Mouse (Mus musculus): ENCODE data around the gene Shroom3. TPM values are rescaled to one million over a fixed set of nuclear protein-coding genes. Genes with fewer than 3 reads are reported as not detected.
"Not testable (repeated sequence)": the region's sequence is repeated elsewhere in the genome, so short reads cannot be mapped to it uniquely, and the experiment has no call there.

The Shroom3 gene
- polyA plus RNA-seq, 1 experiment from 2014 or later, result 2.1 TPM

GRCm38 (mm10) chr5:92905594-92906008 lies 222.4 kb downstream of the Shroom3 start:
- no peak overlapping the region for H3K4me2 ChIP-seq
- H3K27ac ChIP-seq, result peak overlapping the region; percentile 1; the same call in 1 of the 2 replicates
- WGBS, result 17% methylated on average over 8 of the region's 8 CpGs

GRCm38 (mm10) chr5:92908227-92908626 lies 225.0 kb downstream of the Shroom3 start:
- H3K4me1 ChIP-seq, result peaks cover 14% of the 10 kb centered on the region
- H3K9ac ChIP-seq, result no peak overlapping the region

More at GRCm38 (mm10) chr5:92905594-92906008, 222.4 kb downstream of the Shroom3 start:
- Histone ChIP-seq H3K36me3 (peaks cover 6% of the 10 kb centered on the region; the same call in 1 of the 2 replicates), H3K27me3 (no peaks in the 10 kb centered on the region), H3K9ac (no peak overlapping the region; the same call in 1 of the 2 replicates), H3K4me1 (peaks cover 14% of the 10 kb centered on the region), H3K9me3 (peaks cover 8% of the 10 kb centered on the region), H3K4me3 (no peak overlapping the region)
- ATAC-seq (ENCODE audit: insufficient number of reproducible peaks, insufficient read depth, low FRiP score, low TSS enrichment, low read depth), result peak; percentile 67; the same call in 1 of the 2 replicates

GRCm38 (mm10) chr5:92910838-92911237 lies 227.6 kb downstream of the Shroom3 start:
- no peak overlapping the region for H3K9ac ChIP-seq
- ATAC-seq (ENCODE audit: insufficient number of reproducible peaks, insufficient read depth, low FRiP score, low TSS enrichment, low read depth), result no peak
- H3K4me1 ChIP-seq, result peaks cover 13% of the 10 kb centered on the region
- H3K27ac ChIP-seq, result no peak overlapping the region
- H3K36me3 ChIP-seq, result peaks cover 6% of the 10 kb centered on the region; the same call in 1 of the 2 replicates
- H3K4me2 ChIP-seq, result no peak overlapping the region
- H3K27me3 ChIP-seq, result no peaks in the 10 kb centered on the region
- no peak overlapping the region for H3K4me3 ChIP-seq
- 89% methylated on average over 3 of the region's 3 CpGs for WGBS
- peaks cover 8% of the 10 kb centered on the region for H3K9me3 ChIP-seq

More at GRCm38 (mm10) chr5:92908227-92908626, 225.0 kb downstream of the Shroom3 start:
- no peak for ATAC-seq (ENCODE audit: insufficient number of reproducible peaks, insufficient read depth, low FRiP score, low TSS enrichment, low read depth)
- 87% methylated on average over 4 of the region's 4 CpGs for WGBS
- H3K27ac ChIP-seq, result no peak overlapping the region
- no peak overlapping the region for H3K4me2 ChIP-seq
- peaks cover 8% of the 10 kb centered on the region for H3K9me3 ChIP-seq
- no peak overlapping the region for H3K4me3 ChIP-seq
- H3K36me3 ChIP-seq, result peaks cover 6% of the 10 kb centered on the region; the same call in 1 of the 2 replicates
- no peaks in the 10 kb centered on the region for H3K27me3 ChIP-seq

GRCm38 (mm10) chr5:92915421-92915820 lies 232.2 kb downstream of the Shroom3 start:
- no peak overlapping the region for H3K27ac ChIP-seq
- no peak for ATAC-seq (ENCODE audit: insufficient number of reproducible peaks, insufficient read depth, low FRiP score, low TSS enrichment, low read depth)
- no peak overlapping the region for H3K4me2 ChIP-seq
- no peak overlapping the region for H3K4me3 ChIP-seq
- no peaks in the 10 kb centered on the region for H3K9me3 ChIP-seq
- H3K27me3 ChIP-seq, result no peaks in the 10 kb centered on the region
- H3K9ac ChIP-seq, result no peak overlapping the region; the same call in 1 of the 2 replicates
- H3K4me1 ChIP-seq, result peaks cover 17% of the 10 kb centered on the region
- H3K36me3 ChIP-seq, result no peaks in the 10 kb centered on the region
- 15% methylated on average over 10 of the region's 10 CpGs for whole genome bisulfite sequencing

- peaks cover 17% of the 10 kb centered on the region for H3K4me1 ChIP-seq
- H3K4me2 ChIP-seq, result no peak overlapping the region
- no peak overlapping the region for H3K27ac ChIP-seq
- H3K9me3 ChIP-seq, result no peaks in the 10 kb centered on the region
- peaks cover 3% of the 10 kb centered on the region; the same call in 1 of the 2 replicates for H3K36me3 ChIP-seq
- no peak for ATAC-seq (ENCODE audit: insufficient number of reproducible peaks, insufficient read depth, low FRiP score, low TSS enrichment, low read depth)
- no peak overlapping the region for H3K4me3 ChIP-seq
- no peaks in the 10 kb centered on the region for H3K27me3 ChIP-seq
- no peak overlapping the region for H3K9ac ChIP-seq
- 72% methylated on average over 6 of the region's 6 CpGs for WGBS
These were observed 234.5 kb downstream of the Shroom3 start for GRCm38 (mm10) chr5:92917755-92918154.

- no peak for ATAC-seq (ENCODE audit: insufficient number of reproducible peaks, insufficient read depth, low FRiP score, low TSS enrichment, low read depth)
- Histone ChIP-seq H3K36me3 (peaks cover 3% of the 10 kb centered on the region; the same call in 1 of the 2 replicates), H3K27ac (no peak overlapping the region), H3K4me1 (peaks cover 17% of the 10 kb centered on the region), H3K4me3 (no peak overlapping the region), H3K4me2 (no peak overlapping the region), H3K9me3 (no peaks in the 10 kb centered on the region), H3K9ac (no peak overlapping the region), H3K27me3 (no peaks in the 10 kb centered on the region)
- WGBS, result 55% methylated on average over 10 of the region's 10 CpGs
These were observed 234.9 kb downstream of the Shroom3 start for GRCm38 (mm10) chr5:92918170-92918569.

- Histone ChIP-seq H3K4me2 (no peak overlapping the region), H3K9ac (no peak overlapping the region), H3K27me3 (no peaks in the 10 kb centered on the region), H3K4me1 (peaks cover 17% of the 10 kb centered on the region), H3K27ac (no peak overlapping the region), H3K36me3 (peaks cover 3% of the 10 kb centered on the region; the same call in 1 of the 2 replicates), H3K4me3 (no peak overlapping the region), H3K9me3 (no peaks in the 10 kb centered on the region)
- ATAC-seq (ENCODE audit: insufficient number of reproducible peaks, insufficient read depth, low FRiP score, low TSS enrichment, low read depth), result no peak
- WGBS, result 45% methylated on average over 9 of the region's 9 CpGs
These were observed 235.6 kb downstream of the Shroom3 start for GRCm38 (mm10) chr5:92918866-92919265.

DNA sequence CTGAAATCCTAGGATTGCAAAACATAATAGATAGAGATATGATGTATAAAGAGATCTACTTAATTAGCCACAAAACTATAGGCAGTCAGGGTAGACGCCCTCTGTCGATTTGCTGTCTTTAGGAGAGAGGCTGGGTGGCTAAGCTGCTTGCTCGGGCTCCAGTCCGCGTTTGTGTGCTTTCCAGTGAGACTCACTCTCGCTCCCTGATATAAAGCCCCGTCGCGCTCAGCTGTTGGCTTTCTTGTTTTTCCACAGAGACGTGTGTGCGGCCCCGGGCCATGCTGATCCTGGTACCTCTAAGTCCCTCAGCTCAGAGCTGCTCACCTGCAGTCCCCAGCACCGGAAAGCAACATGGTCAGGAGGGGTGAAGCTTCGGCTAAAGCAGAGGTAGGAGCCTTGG lies 236.2 kb downstream of the Shroom3 start:
- no peak overlapping the region for H3K4me2 ChIP-seq
- H3K4me1 ChIP-seq, result peaks cover 17% of the 10 kb centered on the region
- no peak overlapping the region for H3K9ac ChIP-seq
- no peaks in the 10 kb centered on the region for H3K27me3 ChIP-seq
- H3K36me3 ChIP-seq, result peaks cover 3% of the 10 kb centered on the region; the same call in 1 of the 2 replicates
- ATAC-seq (ENCODE audit: insufficient number of reproducible peaks, insufficient read depth, low FRiP score, low TSS enrichment, low read depth), result no peak
- H3K27ac ChIP-seq, result no peak overlapping the region
- H3K9me3 ChIP-seq, result no peaks in the 10 kb centered on the region
- 62% methylated on average over 14 of the region's 14 CpGs for WGBS
- H3K4me3 ChIP-seq, result no peak overlapping the region

- H3K36me3 ChIP-seq, result peaks cover 3% of the 10 kb centered on the region; the same call in 1 of the 2 replicates
- no peaks in the 10 kb centered on the region for H3K9me3 ChIP-seq
- no peak overlapping the region for H3K27ac ChIP-seq
- ATAC-seq (ENCODE audit: insufficient number of reproducible peaks, insufficient read depth, low FRiP score, low TSS enrichment, low read depth), result no peak
- no peak overlapping the region for H3K4me2 ChIP-seq
- H3K4me3 ChIP-seq, result no peak overlapping the region
- H3K4me1 ChIP-seq, result peaks cover 14% of the 10 kb centered on the region
- WGBS, result 93% methylated on average over 8 of the region's 8 CpGs
- no peak overlapping the region for H3K9ac ChIP-seq
- H3K27me3 ChIP-seq, result no peaks in the 10 kb centered on the region
These were observed 237.7 kb downstream of the Shroom3 start for GRCm38 (mm10) chr5:92920984-92921383.

GRCm38 (mm10) chr5:92921728-92922127 lies 238.5 kb downstream of the Shroom3 start:
- H3K36me3 ChIP-seq, result peaks cover 3% of the 10 kb centered on the region; the same call in 1 of the 2 replicates
- no peak overlapping the region for H3K4me3 ChIP-seq
- no peak overlapping the region for H3K9ac ChIP-seq
- no peak overlapping the region for H3K4me2 ChIP-seq
- peaks cover 14% of the 10 kb centered on the region for H3K4me1 ChIP-seq
- no peak for ATAC-seq (ENCODE audit: insufficient number of reproducible peaks, insufficient read depth, low FRiP score, low TSS enrichment, low read depth)
- no peaks in the 10 kb centered on the region for H3K9me3 ChIP-seq
- H3K27me3 ChIP-seq, result no peaks in the 10 kb centered on the region
- 81% methylated on average over 8 of the region's 8 CpGs for WGBS
- no peak overlapping the region for H3K27ac ChIP-seq

DNA sequence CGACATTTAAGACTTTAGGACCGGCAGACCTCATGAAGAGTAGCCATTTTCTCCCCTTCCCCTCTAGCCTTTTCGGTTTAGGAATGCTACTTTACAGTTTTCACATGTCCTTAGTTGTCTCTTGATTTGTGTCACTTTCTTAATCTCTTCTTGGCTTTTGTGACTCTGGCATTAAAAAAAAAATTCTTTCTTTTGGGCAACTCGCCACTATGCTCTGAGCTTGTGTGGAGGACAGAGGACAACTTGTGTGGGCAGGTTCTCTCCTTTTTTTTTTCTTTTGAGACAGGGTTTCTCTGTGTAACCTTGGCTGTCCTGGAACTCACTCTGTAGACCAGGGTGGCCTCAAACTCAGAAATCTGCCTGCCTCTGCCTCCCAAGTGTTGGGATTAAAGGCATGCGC lies 239.7 kb downstream of the Shroom3 start:
- H3K4me3 ChIP-seq; H3K4me2 ChIP-seq; H3K27ac ChIP-seq; H3K9ac ChIP-seq; H3K9me3 ChIP-seq; H3K27me3 ChIP-seq; H3K36me3 ChIP-seq; ATAC-seq (ENCODE audit: insufficient number of reproducible peaks, insufficient read depth, low FRiP score, low TSS enrichment, low read depth): not testable (repeated sequence)
- peaks cover 17% of the 10 kb centered on the region for H3K4me1 ChIP-seq
- 91% methylated on average over 5 of the region's 5 CpGs for WGBS

DNA sequence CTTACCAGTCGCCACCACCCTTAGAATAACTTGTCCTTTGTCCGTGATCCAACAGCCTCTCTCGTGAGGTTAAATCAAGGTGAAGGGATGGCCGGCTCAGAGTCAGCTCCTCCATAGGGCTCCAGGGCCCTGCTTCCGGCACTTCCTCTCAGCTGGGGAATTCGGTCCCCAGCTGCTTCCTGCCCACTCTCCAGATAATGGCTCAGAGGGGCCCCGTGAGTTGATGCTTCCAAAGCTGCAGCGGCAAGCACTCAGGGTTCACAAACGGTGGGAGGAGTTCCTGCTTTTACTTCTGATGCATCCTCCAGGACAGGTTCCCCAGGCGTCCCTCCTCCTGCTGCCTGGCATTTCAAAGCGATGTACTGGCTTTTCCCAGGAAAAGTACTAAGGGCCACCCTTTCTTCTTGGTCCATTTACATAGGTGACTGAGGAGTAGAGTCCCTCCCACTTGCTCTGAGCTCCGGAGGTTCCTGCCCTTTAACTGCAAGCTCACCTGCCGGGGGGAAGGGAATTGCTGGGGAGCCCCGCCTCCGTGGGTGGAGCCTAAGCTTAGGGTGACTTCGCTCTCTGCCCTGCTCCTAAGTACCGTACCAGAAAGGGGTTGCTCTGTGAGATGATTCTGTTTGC lies 241.7 kb downstream of the Shroom3 start:
- Histone ChIP-seq H3K4me3 (peak overlapping the region; percentile 28), H3K9me3 (no peaks in the 10 kb centered on the region), H3K36me3 (peaks cover 3% of the 10 kb centered on the region; the same call in 1 of the 2 replicates), H3K27ac (no peak overlapping the region; the same call in 1 of the 2 replicates), H3K9ac (peak overlapping the region; percentile 55; the same call in 1 of the 2 replicates), H3K4me1 (peaks cover 10% of the 10 kb centered on the region), H3K4me2 (peak overlapping the region; percentile 50), H3K27me3 (no peaks in the 10 kb centered on the region)
- WGBS, result 11% methylated on average over 17 of the region's 17 CpGs
- no peak for ATAC-seq (ENCODE audit: insufficient number of reproducible peaks, insufficient read depth, low FRiP score, low TSS enrichment, low read depth)
